Mouse (Mus musculus): ENCODE measurements around the gene Uck1.

DNA sequence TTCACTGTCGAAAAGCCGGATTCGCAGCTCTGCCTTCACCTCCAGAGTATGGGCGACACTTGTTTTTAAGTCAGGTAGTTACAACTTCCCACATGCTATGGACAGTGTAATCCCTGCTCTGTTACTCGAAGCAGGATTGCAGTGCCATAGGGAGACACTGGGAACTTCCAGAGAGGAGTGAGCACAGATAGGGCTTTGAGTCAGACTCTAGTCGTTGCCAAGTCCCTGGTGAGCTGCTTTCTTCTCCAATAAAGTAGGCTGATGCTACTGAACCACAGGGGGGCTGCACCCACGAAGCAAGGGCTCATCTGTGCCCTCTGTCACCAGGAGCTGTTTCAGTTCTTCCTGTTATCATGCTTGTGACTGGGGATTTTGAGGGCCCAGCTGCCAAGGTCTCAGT lies 38.4 kb downstream of the Uck1 start:
- TF ChIP-seq POLR2AphosphoS2 (IDR thresholded peaks at IDR 0.05; ENCODE audit: insufficient read length, low read depth) = no peak
- TF ChIP-seq POLR2A (IDR thresholded peaks at IDR 0.05; ENCODE audit: insufficient read length, low read depth) = no peak
- no peak for TF ChIP-seq TCF12 (IDR thresholded peaks at IDR 0.05; ENCODE audit: insufficient read depth, poor library complexity, severe bottlenecking)
- TF ChIP-seq CEBPB (IDR thresholded peaks at IDR 0.05; ENCODE audit: insufficient read depth, poor library complexity, severe bottlenecking) = no peak
- no peak for TF ChIP-seq USF1 (IDR thresholded peaks at IDR 0.05; ENCODE audit: low read depth)
- TF ChIP-seq MAX (IDR thresholded peaks at IDR 0.05; ENCODE audit: low read depth) = no peak

All from myocyte (in vitro differentiated cells).